Mouse (Mus musculus) heart, postnatal 0 days (tissue): ENCODE measurements around the gene Sec31a.

ENCODE experiments used
- CTCF ChIP-seq: IDR thresholded peaks from 2 replicates; pipeline ENCODE4 v1.5.1; 2016; ENCODE audit warnings: antibody characterized with exemption, control low read depth, low read depth
- EP300 ChIP-seq: IDR thresholded peaks from 2 replicates; pipeline ENCODE4 v1.6.1; 2016; ENCODE audit warnings: antibody characterized with exemption, low read depth

DNA sequence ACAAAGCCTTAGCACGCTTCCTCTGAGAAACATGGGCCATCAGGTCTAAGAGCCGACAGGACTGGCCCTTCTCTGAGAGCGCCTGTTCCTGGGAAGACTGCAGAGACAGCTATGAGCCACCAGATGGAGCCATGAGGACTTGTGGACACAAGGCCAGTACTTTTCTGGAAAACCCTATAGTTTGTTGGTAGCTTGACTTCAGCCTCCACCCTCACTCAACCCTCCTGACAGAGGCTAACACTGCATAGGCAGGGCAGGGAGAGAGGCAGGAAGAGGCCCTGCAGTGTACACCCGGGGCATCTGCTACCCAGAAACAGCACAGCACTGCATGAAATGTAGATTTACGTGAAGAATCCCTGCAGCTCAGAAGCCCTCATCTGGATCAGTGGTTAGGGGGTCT, 42.1 kb downstream of the Sec31a start:
- TF ChIP-seq CTCF (peak; percentile 71), EP300 (no peak)
